Mouse (Mus musculus) retina, postnatal 1 day (tissue): ENCODE measurements at regions not wholly inside any gene's neighbourhood (a gene's known extent, or its start where the extent isn't known, plus 50 kb on each side); places are given as distances from the start of the nearest gene placed in this dataset.
A peak's percentile ranks its signal among the peaks of the same experiment; 100 is the strongest.

Source experiments
- DNase-seq: peaks from one replicate; pipeline ENCODE4 v3.0.0-alpha.2; 2012

DNA sequence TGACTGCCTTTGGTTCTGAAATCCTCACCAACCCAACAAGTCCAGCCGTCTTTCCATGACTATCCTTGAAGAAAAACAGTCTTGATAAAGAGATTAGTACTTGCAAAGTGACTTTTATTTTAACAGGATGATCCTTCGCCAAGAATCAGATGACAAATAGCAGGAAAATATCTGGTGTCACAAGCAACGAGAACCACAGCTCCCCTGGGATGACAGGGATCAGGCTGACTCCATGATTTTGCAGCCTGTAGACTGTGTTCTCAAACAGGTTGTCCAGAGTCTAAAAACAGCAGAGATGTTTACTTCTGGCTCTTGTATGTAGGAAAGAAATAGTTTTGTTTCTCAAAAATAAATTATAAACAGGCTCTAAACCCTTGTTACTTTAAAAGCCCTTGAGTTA lies 63.3 kb downstream of the Tmem18 start:
- no peak for DNase-seq

DNA sequence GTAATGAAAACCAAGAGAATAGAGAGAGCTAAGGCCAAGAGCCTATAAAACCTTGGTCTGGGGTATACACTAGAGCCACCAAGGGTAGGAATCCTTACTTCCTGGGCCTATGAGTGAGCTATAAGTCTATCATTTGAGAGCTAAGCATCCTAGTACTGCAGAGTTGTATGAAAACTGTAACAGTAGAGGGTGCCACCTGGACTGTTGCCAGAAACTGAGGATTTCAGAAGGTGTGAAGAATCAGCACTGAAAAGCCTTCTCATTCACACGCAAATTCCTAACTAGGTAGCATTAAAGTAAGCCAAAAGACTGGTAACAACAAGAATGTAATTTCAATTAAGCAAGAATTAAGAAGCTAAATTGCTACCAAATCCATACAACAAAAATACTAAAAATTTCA lies 67.3 kb downstream of the Tmem18 start:
- DNase-seq: no peak

DNA sequence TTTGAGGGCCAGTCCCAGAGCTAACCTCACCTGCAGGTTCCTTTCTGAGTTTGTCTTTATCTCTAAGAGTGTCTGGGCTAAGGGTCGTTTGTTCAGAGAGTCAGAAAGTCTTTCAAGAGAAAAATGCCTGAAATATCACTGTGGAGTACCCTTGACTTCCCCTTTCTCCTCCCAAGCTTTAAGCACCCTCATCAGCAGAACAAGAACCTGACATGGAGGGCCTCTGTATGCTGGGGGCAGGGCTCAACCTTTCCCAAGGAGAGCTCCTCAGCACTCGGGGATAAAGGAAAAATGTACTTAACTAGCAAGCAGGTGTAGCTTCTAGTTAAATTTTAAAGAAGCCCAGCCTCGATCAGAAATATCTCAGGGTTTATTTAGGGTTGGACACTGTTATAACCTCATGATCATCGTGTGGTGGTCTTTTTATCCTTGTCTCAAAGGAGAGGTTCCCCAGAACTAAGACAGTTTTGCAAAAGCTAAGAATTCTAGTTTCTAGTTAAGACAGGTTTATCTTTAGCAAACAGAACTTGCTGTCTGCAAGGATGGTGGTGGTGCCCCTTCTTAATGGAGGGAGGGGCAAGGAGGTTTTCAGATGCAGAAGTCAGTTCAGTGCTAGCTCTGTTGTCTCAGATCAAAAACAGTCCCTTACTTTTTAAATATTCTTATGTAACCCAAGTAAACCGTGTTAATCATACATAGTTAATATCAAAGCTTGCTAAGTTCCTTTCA lies 70.3 kb downstream of the Tmem18 start:
- DNase-seq: no peak

DNA sequence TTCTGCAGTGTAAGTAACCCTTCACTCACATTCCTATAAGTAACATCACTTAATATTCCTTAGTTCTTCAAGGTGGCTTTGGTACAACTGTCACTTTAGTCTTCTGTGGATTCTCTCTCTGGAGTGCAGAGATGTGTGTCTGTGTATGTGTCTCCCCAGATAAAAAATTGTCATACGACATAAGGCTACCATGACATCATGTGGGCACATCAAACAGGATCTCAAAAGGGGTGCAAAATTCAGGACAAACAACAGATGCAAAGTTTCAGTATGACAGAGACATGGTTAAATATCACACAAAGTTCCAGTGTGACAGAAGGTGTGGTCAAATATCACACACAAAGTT lies 70.8 kb downstream of the Tmem18 start:
- no peak for DNase-seq

DNA sequence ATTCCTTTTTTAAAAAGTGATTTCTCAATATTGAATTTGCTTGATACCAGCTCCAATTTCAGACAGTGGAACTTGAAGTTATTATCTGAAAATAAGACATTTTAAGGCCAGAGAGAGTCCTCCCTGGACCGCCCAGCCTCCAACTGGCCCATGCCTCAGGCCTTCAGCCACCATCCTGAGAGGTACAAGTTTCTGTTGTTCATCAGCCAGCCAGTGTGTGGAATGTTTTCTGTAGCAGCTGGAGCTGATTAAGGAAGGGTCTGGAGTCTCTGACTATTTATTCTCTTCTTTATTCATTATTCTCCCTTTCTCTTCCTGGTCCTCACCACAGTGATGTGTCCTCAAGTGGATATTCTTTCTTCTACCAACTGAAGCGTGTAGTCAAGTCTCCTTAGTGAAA lies 94.6 kb downstream of the Tmem18 start:
- DNase-seq: no peak

DNA sequence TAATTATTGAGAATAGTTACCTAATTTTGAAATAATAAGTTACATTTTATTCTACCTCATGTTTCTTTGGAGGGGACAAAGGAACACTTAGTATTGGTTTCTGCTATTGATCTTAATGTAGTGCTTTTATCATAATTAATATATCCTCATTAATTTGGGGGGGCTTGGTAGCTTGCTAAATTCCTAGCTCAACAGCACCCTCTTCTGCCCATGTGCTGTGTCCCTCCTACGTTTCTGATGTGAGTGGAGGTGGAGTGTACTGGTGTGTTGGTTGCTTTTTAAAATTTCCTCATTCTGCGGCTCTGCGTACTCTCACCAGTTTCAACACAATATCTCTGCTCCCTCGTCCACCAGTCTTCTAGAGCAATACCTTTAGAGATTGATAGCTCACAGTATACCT lies 105.8 kb downstream of the Tmem18 start:
- no peak for DNase-seq

DNA sequence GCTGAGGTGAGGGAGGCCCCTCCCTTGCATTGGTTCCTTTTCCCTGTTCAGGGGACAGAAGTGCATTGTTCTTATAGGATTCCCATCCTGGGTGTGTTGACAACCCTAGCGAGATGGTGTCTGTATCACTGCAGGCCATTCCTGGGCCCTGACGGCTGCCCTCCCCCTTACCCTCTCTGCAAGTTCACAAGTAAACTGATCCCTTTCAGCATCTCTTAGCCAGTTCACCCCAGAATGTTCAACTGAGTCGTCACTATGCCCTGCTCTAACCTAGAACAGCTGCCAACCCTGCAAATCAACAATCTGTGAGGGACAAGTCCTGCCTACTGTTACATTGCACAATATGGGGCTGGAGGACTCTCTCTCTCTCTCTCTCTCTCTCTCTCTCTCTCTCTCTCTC lies 109.3 kb downstream of the Tmem18 start:
- no peak for DNase-seq

DNA sequence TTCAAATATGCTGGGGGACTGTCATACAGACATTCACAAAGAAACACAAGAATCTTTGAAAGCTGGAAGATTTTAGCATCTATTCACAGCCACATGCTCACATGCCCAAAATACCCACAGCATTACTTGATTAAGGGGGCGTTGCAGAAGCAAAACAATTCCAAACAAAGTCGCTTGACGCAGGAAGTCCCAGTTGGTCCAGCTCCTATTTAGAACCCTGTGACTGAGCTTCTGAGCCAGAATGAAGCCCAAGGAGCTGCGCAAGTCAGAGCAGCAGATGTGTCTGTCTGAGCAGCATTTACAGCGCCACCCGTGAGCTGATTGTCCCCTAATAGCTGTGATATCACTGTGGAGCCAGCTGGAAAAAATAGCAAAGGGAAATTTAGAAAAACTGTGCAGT lies 114.0 kb downstream of the Tmem18 start:
- no peak for DNase-seq

DNA sequence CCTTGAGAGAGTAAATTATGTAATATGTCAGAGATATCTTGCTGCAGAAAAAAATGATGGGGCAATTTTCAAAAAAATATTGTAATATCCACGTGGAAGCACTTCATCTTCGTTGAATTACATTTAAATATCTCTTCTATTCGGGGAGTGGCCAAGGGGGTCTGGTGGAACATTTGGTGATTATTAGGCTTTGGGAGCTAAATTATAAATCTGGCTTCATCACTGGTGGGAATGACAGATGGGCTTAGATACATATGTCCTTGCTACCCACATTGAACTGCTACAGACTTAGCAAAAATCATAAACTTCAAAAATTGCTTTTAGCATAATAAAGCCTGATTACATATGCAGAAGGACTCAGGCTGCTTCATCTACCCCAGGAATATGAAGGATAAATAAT lies 119.5 kb downstream of the Tmem18 start:
- no peak for DNase-seq

DNA sequence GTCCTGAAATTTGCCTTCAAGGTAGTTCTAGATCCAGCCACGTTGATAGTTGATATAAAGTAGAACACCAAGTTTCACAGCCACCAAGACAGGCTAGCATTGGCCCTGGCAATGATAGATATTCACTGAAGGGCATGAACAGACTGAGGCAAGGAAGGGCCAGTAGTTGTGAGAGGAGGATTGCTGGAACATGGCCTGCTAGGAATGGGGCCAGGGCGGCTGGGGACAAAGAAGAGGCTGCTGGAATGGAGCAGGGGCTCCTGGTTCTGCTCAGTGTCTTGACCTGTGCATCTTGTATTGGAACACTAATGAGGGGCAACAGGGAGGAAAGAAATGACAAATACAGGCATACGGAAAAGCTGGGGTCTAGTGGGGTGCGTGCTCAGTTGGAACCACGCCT lies 123.0 kb downstream of the Tmem18 start:
- DNase-seq: no peak

DNA sequence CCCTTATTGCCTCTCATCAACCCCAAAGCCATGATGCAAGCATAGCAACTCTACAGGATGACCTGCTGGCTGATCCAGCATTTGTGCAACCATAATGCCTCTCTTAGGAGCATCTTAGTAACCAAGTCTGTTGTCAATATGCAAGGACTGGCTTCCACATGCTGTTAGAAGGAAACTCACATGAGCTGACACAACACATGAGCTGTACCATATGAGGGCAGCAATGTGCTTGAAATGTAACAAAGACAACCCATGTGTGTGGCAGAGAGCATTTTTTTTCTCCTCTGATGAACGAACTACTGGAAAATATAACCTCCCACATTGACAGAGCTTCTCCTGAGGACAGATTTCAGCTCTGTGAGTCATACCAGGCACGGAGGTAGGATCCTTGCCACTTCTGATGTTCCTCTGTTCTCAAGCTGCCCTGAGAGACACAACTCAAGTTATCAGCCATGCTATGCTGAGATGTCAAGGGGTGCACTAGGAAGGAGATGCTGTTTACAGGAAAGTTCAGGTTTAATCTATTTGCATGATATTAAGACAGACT lies 124.5 kb downstream of the Tmem18 start:
- no peak for DNase-seq

DNA sequence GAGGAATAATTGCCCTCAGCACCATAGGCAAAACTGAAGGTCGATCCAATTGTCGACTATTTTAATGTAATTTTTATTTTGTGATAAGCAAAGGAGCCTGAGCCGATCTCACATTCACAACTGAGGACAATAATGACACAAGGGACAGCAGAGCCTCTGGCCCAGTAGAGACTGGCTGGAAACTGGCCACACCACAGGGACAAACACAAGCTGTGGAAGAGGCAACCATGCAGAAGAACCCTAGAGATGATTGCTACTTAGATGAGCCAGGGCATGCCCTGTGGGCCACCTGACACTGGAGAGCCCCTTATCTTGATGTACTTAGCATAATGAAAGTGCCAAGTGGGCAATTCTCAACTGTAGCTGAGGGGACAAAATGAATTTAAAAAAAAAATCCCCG lies 126.3 kb downstream of the Tmem18 start:
- peak; percentile 14 for DNase-seq

DNA sequence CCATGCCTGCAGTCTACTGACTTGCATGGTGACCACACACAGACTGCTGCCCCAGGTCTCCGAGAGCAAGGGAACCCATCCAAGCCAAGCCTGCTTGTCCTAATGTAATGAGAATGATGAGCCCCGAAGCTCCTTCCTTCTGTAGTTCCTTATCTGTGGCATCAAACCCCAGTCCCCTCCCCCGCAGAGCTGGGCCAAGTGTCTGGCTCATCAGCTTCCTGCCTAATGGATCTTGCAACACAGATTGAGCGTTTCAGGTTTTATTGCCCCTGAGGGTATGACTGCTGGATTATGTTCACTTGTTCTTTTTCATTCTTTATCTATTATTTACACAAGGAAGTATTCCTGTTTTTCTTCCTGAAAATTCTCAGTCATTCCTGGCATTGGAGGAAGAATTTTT lies 142.5 kb downstream of the Tmem18 start:
- peak; percentile 35 for DNase-seq

DNA sequence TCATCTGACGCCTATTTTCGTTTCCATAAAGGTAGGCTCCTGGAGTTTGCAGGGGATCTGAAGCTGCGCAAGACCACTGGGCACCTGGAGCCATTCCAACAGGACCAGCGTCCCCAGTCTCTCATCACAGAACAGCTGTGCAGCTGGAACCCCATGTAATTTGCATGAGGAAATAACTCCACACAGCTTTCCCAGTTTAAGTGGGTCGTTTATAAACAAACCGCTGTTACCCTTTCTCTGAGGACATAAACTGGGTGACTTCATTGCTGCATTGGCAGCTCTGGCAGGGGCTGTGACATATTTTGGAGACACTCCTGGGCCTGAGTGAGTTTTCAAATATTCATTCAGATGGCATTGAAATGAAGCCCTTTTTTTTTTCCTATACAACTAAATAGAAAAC lies 145.2 kb downstream of the Tmem18 start:
- DNase-seq: no peak

DNA sequence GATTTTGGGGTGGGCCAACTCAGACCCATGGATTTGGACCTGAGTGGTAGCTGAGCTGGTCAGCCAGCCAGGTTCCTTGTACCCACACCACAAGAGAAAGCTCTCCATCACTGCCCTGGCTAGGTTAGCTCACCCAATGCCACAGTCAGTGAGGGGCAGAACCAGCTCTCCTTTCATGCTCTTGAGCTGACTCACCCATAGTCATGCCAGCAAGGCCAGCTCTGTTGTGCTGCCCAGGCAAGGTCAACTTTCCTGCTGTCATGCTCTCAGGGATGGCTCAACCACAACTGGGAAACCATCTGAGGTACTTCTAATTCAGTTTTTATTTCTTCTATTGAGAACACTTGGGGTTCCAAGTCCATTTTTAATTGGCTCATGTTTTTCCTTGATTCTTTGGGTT lies 116.5 kb upstream of the Alkal2 start:
- no peak for DNase-seq

DNA sequence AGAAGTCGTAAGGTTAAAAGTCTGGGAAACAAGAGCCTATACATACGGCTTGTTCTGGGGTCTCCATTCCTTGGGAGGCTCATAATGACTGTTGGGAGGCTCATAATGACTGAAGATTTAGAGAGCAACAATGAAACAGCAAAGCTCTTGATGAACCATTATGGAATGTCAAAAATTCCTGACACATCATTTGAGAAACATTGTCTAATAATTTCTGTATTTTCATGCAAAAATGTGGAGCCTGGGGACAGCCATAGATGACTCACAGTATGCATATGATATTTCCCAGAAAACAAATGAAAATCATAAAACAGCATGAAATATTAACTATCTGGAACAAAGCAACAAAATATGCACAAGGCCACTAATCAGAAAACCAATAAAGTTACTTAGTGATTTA lies 90.8 kb upstream of the Alkal2 start:
- no peak for DNase-seq

DNA sequence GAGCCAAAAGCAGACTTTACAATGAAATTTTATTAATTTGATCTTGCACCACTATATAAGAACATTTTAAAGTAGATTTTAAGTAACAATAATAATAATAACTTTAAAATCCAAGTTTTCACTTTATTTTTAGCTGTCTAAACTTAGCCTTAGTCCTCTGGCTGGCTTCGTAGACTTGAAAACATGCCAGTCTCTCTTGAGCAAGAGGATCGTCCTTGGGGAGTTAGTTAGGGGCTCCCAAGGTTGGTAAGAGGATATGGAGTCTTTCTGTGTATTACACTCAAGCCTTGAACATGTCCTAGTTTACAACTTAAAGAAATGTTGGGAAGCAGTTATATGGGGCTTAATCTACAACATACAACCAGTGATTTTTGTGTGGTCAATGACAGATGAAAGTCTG lies 68.0 kb upstream of the Alkal2 start:
- no peak for DNase-seq

DNA sequence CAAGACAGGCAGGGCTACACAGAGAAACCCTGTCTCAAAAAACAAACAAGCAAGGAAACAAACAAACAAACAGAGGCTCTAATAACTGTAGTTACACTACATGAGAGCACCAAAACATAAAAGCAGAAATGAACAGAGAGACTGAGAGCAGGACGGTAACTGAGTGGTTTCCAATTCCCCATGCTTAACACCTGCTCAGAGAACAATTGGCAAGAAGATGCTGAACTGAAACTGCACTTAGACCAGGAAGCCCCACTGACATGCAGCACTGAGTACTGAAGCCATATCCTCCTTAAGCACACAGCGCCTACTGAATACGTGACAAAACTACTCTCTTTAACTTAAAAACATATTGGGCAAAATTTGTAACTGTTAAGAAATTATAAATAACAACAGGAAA lies 52.7 kb upstream of the Alkal2 start:
- no peak for DNase-seq
